Mouse (Mus musculus) kidney, embryonic 14.5 days (tissue): ENCODE data around the gene Tefm. TPM values are rescaled to one million over a fixed set of nuclear protein-coding genes. Genes with fewer than 3 reads are reported as not detected.

Source experiments
- ATAC-seq: fragments of 200-750 bp; cut with Nextera tagmentation; 2 replicates; pipeline ENCODE4 v1.8.0; 2017; ENCODE audit warnings: moderate number of reproducible peaks, mild to moderate bottlenecking, moderate TSS enrichment, moderate library complexity; ENCODE audit not compliant: low FRiP score, low TSS enrichment
- H3K27ac ChIP-seq: fragments of 300-500 bp; sonication (generic); 2 replicates; pipeline ENCODE4 v1.5.1; 2014; ENCODE audit warnings: low read depth, mild to moderate bottlenecking, low read length, moderate library complexity, mixed read lengths
- H3K27me3 ChIP-seq: fragments of 300-500 bp; sonication (generic); 2 replicates; pipeline ENCODE4 v1.6.1; 2014; ENCODE audit warnings: mild to moderate bottlenecking, low read length; ENCODE audit not compliant: control insufficient read depth, insufficient read depth
- H3K36me3 ChIP-seq: fragments of 300-500 bp; sonication (generic); 2 replicates; pipeline ENCODE4 v1.6.1; 2014; ENCODE audit warnings: low read length, mixed read lengths; ENCODE audit not compliant: control insufficient read depth, insufficient read depth
- H3K4me1 ChIP-seq: fragments of 300-500 bp; sonication (generic); 2 replicates; pipeline ENCODE4 v1.6.1; 2014; ENCODE audit warnings: low read length, mixed read lengths; ENCODE audit not compliant: control insufficient read depth, insufficient read depth
- H3K4me2 ChIP-seq: fragments of 300-500 bp; sonication (generic); replicated peaks from 2 replicates; pipeline ENCODE4 v1.6.1; 2014; ENCODE audit warnings: low read depth, mild to moderate bottlenecking, low read length
- H3K4me3 ChIP-seq: fragments of 300-500 bp; sonication (generic); 2 replicates; pipeline ENCODE4 v1.5.1; 2014; ENCODE audit warnings: mild to moderate bottlenecking, low read length
- H3K9ac ChIP-seq: fragments of 300-500 bp; sonication (generic); 2 replicates; pipeline ENCODE4 v1.6.1; 2014; ENCODE audit warnings: low read depth, mild to moderate bottlenecking, low read length, moderate library complexity
- H3K9me3 ChIP-seq: fragments of 300-500 bp; sonication (generic); 2 replicates; pipeline ENCODE4 v1.6.1; 2016; ENCODE audit warnings: low read length; ENCODE audit not compliant: control insufficient read depth
- WGBS: fragments of 180-500 bp; shearing (Covaris S2); extraction: QIAGEN DNeasy Blood & Tissue Kit; methylation state at CpG from one replicate; pipeline ENCODE4 v1.1.7; 2014; 5-methylcytosine and 5-hydroxymethylcytosine counted together
- polyA plus RNA-seq: library from polyadenylated mRNA; unstranded; fragments of >200 nt; fragmentation: Nextera tagmentation; extraction: Ambion mirVana; gene quantifications from 2 replicates; pipeline ENCODE4 v1.2.1, GENCODE M21; 2014

Tefm gene
- polyA plus RNA-seq, 1 experiment from 2014 or later = 33.5 TPM

GRCm38 (mm10) chr11:80089817-80090214 lies 52.2 kb downstream of the Tefm start:
- H3K36me3 ChIP-seq = peaks cover 8% of the 10 kb centered on the region; the same call in 1 of the 2 replicates
- H3K4me3 ChIP-seq = peak overlapping the region; percentile 99
- peak overlapping the region; percentile 96 for H3K9ac ChIP-seq
- H3K4me2 ChIP-seq = peak overlapping the region; percentile 81
- H3K4me1 ChIP-seq = no peaks in the 10 kb centered on the region
- ATAC-seq = no peak
- peak overlapping the region; percentile 55; the same call in 1 of the 2 replicates for H3K27ac ChIP-seq
- no peaks in the 10 kb centered on the region for H3K27me3 ChIP-seq
- under 1% methylated on average over 14 of the region's 14 CpGs for WGBS
- H3K9me3 ChIP-seq = no peaks in the 10 kb centered on the region

DNA sequence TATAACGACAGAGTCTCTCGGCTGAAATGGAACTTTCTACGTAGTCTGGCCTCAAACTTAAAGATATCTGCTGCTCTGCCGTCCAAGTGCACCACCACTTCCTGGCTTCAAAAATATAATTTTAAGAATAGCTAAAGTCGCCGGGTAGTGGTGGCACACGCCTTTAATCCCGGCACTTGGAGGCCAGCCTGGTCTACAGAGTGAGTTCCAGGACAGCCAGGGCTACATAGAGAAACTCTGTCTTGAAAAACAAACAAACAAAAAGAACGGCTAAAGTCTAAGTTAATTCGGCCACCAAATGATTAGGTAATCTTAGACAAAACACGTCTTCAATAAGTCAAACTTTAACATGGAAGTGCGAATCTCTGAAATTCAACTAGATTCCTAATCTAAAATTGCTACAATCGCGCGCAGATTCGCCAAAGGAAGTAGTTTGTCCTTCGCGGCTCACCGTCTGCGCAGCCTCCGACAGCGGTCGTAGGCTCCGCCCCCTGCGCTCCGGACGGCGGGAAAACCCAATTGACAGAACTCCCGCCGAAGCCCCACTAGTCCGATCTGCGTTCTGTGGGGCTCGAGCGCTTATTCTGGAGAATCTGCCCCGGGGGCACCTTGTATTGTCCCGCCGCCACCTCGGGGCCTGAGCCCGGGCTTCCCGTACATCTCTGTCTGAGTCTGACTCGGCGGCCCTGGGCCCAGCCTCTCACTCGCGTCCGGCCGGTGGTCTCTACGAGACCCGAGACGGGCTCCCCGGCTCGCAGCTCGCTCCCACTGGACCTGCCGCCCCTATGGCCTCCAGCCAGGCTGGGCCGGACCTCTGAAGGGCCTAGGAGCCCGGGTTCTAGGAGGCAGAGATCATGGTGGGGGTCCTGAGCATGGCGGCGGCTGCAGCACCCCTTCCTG lies 52.8 kb downstream of the Tefm start, which contains the start of gene Atad5:
Gene Atad5 (plus strand): TSS at position 484 of the 900 bp plus-strand sequence.
- Histone ChIP-seq H3K4me3 (peak within 1 kb of the TSS; percentile 99), H3K4me1 (no peaks in the 10 kb centered on the region), H3K4me2 (peak within 1 kb of the TSS; percentile 81), H3K9me3 (no peaks in the 10 kb centered on the region), H3K27ac (peak within 1 kb of the TSS; percentile 55; the same call in 1 of the 2 replicates), H3K27me3 (no peaks in the 10 kb centered on the region), H3K9ac (peak within 1 kb of the TSS; percentile 96), H3K36me3 (peaks cover 2% of the 10 kb centered on the region; the same call in 1 of the 2 replicates)
- 6% methylated on average over 57 of the region's 57 CpGs for WGBS
- peak; percentile 58 for ATAC-seq

DNA sequence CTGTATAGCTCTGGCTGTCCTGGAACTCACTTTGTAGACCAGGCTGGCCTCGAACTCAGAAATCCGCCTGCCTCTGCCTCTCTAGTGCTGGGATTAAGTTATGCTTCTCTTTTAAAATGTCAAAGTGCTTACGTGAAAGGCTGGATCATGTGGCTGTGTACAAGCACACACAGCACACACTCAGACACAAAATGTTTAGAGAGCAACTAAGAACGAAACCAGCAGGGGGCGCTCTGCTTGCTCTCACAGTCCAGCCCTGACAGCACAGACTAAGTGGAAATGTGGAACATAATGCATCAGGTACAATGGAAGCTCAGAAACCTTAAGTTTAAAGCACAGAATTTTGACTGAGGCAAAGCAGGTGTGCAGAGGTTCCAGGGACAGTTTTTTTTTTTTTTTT lies 55.1 kb downstream of the Tefm start:
- WGBS = 15% methylated on average over 5 of the region's 5 CpGs
- peak; percentile 76 for ATAC-seq

More for the DNA sequence above, 55.1 kb downstream of the Tefm start:
- Histone ChIP-seq H3K27ac (no peak overlapping the region), H3K4me3 (no peak overlapping the region), H3K4me1 (no peaks in the 10 kb centered on the region), H3K9ac (no peak overlapping the region), H3K36me3 (no peaks in the 10 kb centered on the region), H3K9me3 (no peaks in the 10 kb centered on the region), H3K27me3 (no peaks in the 10 kb centered on the region), H3K4me2 (no peak overlapping the region)

Other genes starting within 250 kb of the Tefm start
- 45.7 and 68.6 TPM in 2 replicates for gene Utp6, start 179.8 kb downstream of the Tefm start, polyA plus RNA-seq
- gene Suz12, start 149.1 kb downstream of the Tefm start, polyA plus RNA-seq = 32.4 and 36.5 TPM in 2 replicates
- gene Crlf3, start 61.2 kb downstream of the Tefm start, polyA plus RNA-seq = 36.9 and 48.2 TPM in 2 replicates
- 12.3 and 15.8 TPM in 2 replicates for gene Atad5, start 52.8 kb downstream of the Tefm start, polyA plus RNA-seq
- 1.3 and 2.1 TPM in 2 replicates for gene Adap2, start 11.9 kb upstream of the Tefm start, polyA plus RNA-seq
- gene Rnf135, start 41.7 kb upstream of the Tefm start, polyA plus RNA-seq = 6.4 and 8.0 TPM in 2 replicates
- gene Rhot1, start 66.8 kb upstream of the Tefm start, polyA plus RNA-seq = 38.3 and 66.8 TPM in 2 replicates
- gene Rhbdl3, start 158.7 kb upstream of the Tefm start, polyA plus RNA-seq = 1.1 and 1.3 TPM in 2 replicates
- gene 5730455P16Rik, start 235.9 kb upstream of the Tefm start, polyA plus RNA-seq = 16.9 and 22.9 TPM in 2 replicates
- 297 and 300 TPM in 2 replicates for gene Zfp207, start 241.1 kb upstream of the Tefm start, polyA plus RNA-seq